Mouse (Mus musculus) kidney, adult 9 months (tissue): Measurements from ENCODE around the gene Htr1f.
"Not testable (repeated sequence)": the region's sequence is repeated elsewhere in the genome, so short reads cannot be mapped to it uniquely, and the experiment has no call there.

Experiments
- DNase-seq: peaks from one replicate; pipeline ENCODE4 v3.0.0; 2022

Gene Htr1f

GRCm38 (mm10) chr16:65105184-65105931 lies at the start of gene Htr1f:
Gene Htr1f, minus strand, starts transcription at chr16:65105854.
- no peak for DNase-seq

GRCm38 (mm10) chr16:65139771-65140170 lies 34.1 kb upstream of the Htr1f start:
- DNase-seq: no peak

- no peak for DNase-seq
Measured at GRCm38 (mm10) chr16:65129391-65129790, 23.7 kb upstream of the Htr1f start.

GRCm38 (mm10) chr16:65127846-65128245 lies 22.2 kb upstream of the Htr1f start:
- DNase-seq: no peak

GRCm38 (mm10) chr16:65112221-65112620 lies 6.6 kb upstream of the Htr1f start:
- DNase-seq: no peak

- DNase-seq: no peak
Measured at GRCm38 (mm10) chr16:65093552-65093951, 12.1 kb downstream of the Htr1f start.

GRCm38 (mm10) chr16:65083475-65083874 lies 22.2 kb downstream of the Htr1f start:
- DNase-seq: no peak

- no peak for DNase-seq
Measured at GRCm38 (mm10) chr16:65069867-65070266, 35.8 kb downstream of the Htr1f start.

GRCm38 (mm10) chr16:65066264-65066663 lies 39.4 kb downstream of the Htr1f start:
- no peak for DNase-seq

GRCm38 (mm10) chr16:65037660-65038425 lies 67.8 kb downstream of the Htr1f start:
- not testable (repeated sequence) for DNase-seq

GRCm38 (mm10) chr16:65029675-65030074 lies 76.0 kb downstream of the Htr1f start:
- no peak for DNase-seq

- no peak for DNase-seq
Measured at GRCm38 (mm10) chr16:65022364-65022763, 83.3 kb downstream of the Htr1f start.

GRCm38 (mm10) chr16:65018710-65019109 lies 86.9 kb downstream of the Htr1f start:
- no peak for DNase-seq

GRCm38 (mm10) chr16:65018134-65018533 lies 87.5 kb downstream of the Htr1f start:
- no peak for DNase-seq

- no peak for DNase-seq
Measured at GRCm38 (mm10) chr16:65017566-65017965, 88.1 kb downstream of the Htr1f start.

- no peak for DNase-seq
Measured at GRCm38 (mm10) chr16:65015241-65015640, 90.4 kb downstream of the Htr1f start.

GRCm38 (mm10) chr16:65001993-65002821 lies 103.4 kb downstream of the Htr1f start:
- no peak for DNase-seq

- DNase-seq: no peak
Measured at GRCm38 (mm10) chr16:64989279-64989800, 116.3 kb downstream of the Htr1f start.

GRCm38 (mm10) chr16:64987564-64987963 lies 118.1 kb downstream of the Htr1f start:
- no peak for DNase-seq

GRCm38 (mm10) chr16:64987049-64987448 lies 118.6 kb downstream of the Htr1f start:
- DNase-seq: no peak

GRCm38 (mm10) chr16:64974636-64975035 lies 131.0 kb downstream of the Htr1f start:
- DNase-seq: no peak

- no peak for DNase-seq
Measured at GRCm38 (mm10) chr16:64973533-64974305, 131.9 kb downstream of the Htr1f start.
